Mouse (Mus musculus) erythroblast, embryonic 14.5 days (primary cell): ENCODE measurements around the gene Foxc2.

Experiments used
- GATA1 ChIP-seq: IDR thresholded peaks from 2 replicates; pipeline ENCODE4 v1.6.1; 2012; ENCODE audit warnings: low read length, inconsistent platforms, mixed read lengths
- TAL1 ChIP-seq: IDR thresholded peaks from 3 replicates; pipeline ENCODE4 v1.6.1; 2012; ENCODE audit warnings: low read length, inconsistent platforms, mixed read lengths

- no peak for TF ChIP-seq TAL1
- TF ChIP-seq GATA1: no peak
These were observed 43.4 kb upstream of the Foxc2 start for GRCm38 (mm10) chr8:121072406-121073130.
